Mouse (Mus musculus): ENCODE data around the gene Krtcap2. TPM values are rescaled to one million over a fixed set of nuclear protein-coding genes. Genes with fewer than 3 reads are reported as not detected.

The Krtcap2 gene
- total RNA-seq, 4 experiments from 2014 or later = 64.7 to 88.3 (median 74.6) TPM

DNA sequence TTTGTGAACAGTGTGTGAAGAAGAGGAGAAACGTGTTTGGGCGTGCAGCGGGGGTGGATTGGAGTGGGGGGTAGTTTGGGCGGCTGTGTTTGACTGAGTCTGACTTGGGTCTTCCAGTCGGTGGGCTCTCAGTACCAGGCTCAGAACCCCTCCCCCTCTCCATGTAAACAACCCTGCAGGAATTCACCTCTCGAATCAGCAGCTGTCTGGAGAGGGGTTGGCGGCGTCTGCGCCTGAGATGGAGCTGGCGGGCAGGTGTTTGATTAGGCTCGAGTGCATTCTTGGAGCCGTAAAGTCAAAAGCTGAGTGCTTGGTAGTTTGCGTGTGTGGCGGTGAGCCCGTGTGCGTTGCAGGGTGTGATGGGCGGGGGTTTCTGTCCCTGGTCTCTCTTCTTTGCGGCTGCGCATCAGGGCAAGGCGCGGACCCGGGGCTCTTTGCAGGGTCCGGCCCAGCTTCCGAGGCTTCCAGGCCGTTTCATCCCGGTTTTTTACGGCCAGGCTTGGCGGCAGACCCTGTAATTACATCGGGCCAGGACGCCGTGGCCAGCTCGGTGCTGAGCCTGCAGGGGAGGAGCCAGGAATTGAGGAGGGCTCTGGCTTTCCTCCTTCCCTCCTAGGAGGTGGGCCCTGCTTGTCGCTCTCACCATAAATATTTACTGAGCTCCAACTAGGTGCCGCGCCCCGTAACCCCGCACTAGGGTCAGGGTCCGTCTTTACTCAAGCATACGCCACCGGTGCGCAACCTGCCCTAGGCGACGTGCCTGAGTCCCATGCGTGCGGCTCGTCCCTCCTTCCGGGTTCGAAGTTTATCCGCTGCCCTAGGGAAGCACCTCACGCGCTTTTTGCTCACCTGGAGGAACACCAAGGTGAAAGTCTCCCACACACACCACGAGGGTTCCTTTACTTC, 35.1 kb downstream of the Krtcap2 start, which contains the start of gene Efna1:
Gene Efna1, minus strand, starts transcription at position 537 of the 906 bp plus-strand sequence.
- DNase-seq (ENCODE audit: low spot score in 2 of 2) = peak in 1 of 2 experiments; percentile 41

DNA sequence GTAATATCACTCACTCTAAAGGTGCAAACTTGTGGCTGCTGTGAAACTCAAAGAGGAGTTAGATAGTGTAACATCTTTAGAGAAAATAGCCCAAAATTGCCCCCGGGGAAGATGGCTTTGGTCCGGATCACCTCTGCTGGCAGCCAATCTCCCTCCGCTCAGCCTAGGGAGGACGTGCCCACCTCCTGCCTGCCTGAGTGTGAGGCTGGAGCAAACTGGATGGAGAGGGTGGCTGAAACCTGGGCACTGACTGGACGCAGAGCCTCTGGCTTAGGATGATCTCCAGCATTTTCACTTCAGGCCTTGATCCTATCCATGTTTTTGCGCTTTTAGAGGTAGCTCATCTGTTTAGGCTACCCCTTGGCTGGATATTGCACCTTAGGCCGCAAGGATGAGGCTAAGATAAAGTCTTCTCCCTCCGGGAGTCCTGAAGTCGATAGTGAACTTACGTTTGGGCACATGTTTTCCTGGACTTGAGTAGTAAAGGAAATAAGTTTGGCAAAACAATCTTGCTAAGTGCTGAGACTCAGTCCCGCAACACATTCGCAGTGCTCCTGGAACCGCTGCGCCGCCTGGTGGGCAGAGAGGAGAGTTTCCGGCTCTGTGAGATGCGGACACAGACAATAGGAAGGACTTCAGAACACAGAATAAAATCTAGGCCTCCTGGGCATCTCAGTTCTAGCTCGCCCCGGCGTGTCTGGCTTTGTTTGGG, 36.0 kb downstream of the Krtcap2 start:
- DNase-seq (ENCODE audit: low spot score in 2 of 2) = peak; percentile 50 to 70

DNA sequence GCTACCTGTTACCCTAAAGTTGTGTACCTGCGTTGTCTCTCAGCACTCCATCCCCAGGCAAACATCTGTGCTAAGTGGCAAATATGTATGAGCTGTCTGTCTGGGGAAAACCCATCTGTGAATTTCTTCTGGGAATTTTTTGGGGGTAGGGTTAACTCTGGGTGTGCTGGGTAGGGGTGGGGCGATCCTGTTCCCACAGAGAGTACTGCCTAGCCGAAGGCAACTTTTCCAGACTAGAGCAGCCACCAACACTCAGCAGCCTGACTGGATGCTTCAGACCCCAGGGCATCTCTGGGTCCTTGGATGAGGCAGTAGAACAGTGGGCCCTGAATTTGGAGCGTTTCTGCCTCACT, 36.5 kb downstream of the Krtcap2 start:
- DNase-seq (ENCODE audit: low spot score in 2 of 2) = no peak

DNA sequence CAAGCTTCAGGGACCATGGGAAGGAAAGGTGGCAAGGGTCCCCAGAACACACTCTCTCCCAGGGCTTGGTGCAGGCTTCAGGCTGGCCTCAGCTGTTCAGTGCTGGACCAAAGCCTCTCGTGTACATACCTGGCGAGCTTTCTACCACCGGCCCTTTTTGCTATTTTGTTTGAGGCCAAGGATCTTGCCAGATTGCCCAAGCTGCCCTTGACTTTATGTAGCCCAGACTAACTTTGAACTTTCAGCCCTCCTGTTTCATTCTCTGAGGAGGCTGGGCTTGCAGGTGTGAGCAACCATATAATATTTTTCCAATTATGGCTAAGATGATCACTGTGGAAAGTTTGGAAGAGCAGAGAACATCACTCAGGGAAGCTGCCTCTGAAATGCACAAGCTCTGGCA, 38.5 kb downstream of the Krtcap2 start:
- DNase-seq (ENCODE audit: low spot score in 2 of 2) = no peak

DNA sequence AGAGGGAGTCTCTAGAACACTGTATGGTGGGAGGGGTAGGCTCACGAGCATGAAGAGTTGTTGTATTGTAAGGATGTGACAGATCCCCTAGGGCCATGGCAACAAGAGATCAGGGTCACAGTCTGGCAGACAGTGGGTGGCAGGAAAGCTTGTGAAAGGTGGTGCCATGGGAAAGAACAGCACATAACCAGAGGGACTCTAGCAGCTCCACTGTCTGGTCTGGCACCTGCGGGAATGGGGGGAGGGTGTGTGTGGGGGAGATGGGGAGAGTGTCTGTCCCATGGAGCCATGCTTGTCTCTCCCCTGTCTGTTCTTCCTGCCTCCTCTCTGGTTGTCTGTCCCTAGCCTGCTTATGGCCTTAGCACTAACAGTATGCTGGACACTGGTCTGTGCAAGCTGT, 39.8 kb downstream of the Krtcap2 start:
- DNase-seq (ENCODE audit: low spot score in 2 of 2) = no peak

DNA sequence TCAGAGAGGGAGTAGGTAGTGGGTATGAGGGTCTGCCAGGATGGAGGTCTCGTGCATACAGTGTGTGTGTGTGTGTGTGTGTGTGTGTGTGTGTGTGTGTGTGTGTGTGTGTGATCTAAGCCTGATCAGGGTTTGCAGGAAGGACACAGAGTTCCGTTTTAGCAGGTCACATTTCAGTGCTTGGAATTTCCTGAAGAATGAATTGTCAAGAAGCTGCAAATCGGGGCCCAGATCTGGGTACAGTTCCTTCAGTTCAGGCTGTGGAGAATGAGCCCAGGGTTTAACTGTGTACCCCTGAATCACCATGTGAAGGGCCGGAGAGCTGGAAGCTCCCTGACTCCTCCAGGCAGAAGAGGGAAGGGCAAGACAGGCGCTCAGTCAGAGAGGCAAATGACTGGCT, 41.5 kb downstream of the Krtcap2 start:
- DNase-seq (ENCODE audit: low spot score in 2 of 2) = no peak

DNA sequence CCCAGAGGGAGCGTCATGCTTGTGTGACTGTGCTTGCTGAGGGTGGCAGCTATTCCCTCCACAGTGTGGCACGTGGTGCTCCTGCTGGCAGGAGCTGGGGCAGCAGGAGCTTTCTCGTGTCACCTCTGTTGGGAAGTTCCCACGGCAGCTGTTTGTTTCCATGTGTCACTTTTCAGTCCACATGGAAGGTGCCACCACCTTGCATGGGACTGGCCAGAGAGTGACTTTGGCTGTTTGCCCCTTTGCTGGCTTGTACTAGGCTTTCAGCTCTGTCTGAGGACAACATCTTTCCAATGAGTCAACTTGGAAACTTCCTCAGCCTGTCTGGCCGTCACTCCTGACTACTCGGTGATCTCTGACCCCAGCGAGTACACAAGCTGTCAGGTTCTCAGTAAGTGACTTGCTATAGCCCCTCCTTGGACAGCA, 42.8 kb downstream of the Krtcap2 start:
- DNase-seq (ENCODE audit: low spot score in 2 of 2) = peak in 1 of 2 experiments; percentile 12

DNA sequence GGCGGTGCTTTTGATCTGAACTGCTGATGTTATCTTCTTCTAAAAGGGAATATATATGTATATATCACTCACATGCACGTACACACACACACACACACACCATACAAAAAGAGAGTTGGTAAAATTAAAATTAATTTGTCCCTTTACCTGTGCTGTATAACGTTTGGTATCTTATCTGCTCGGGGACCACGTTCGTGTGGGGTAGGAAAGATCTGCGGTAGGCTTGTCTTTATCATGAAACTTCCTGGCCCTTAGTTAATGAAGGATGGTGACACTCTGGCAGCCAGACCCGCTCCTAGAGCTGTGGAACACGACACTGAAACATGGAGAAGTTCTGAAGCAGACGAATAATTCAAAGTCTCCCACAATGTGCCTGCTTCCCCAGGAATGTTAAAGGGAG, 46.1 kb downstream of the Krtcap2 start:
- DNase-seq (ENCODE audit: low spot score in 2 of 2) = no peak

DNA sequence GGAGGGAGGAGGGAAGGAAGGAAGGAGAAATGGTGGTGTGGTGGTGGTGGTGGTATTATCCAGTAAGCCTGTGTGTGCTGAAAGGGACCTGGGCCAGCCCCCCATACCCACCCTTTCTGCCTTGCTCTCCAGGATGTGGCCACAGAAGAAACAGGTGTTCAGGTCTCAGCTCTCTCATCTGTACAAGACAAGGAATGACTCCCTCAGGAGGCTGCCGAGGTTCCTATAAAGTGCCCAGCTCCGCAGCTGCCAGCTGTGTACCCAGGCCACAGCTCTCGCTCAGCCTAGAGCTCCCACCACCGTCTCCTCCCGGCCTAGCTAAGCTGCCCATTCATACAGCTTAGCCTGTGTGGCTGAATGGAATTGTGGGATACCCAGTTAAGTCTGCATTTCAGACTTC, 46.5 kb downstream of the Krtcap2 start:
- DNase-seq (ENCODE audit: low spot score in 2 of 2) = no peak

DNA sequence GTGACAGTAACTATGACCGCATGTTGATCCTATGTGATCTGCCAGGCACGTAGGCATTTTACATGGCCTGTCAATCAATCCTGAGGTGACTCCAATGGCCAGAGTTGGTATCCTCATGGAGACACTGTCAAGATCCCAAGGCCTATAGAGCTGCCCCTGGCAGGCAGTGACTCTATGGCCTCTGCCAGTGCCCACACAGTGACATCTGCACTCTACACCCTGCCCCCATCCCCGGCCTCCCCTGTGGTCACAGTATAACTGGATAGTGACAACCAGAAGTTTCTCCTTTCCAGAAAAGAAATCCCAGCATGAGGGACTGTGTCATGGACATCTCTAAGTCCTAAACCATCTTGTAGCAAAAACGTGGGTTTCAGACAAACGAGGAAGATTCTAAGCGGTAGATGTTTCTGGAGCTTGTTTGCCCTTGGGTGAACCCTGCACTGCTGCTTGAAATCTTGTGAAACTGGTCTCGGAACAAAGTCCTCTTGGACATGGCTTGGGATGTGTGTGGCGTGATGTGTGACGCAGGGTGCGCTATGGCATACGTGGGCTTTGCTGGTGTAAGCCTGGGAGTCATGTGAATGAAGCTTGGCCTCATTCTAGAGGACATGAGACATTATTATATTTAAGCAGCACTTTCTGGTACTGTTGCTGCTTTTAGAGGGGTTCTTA, 47.6 kb downstream of the Krtcap2 start:
- DNase-seq (ENCODE audit: low spot score in 2 of 2) = no peak

DNA sequence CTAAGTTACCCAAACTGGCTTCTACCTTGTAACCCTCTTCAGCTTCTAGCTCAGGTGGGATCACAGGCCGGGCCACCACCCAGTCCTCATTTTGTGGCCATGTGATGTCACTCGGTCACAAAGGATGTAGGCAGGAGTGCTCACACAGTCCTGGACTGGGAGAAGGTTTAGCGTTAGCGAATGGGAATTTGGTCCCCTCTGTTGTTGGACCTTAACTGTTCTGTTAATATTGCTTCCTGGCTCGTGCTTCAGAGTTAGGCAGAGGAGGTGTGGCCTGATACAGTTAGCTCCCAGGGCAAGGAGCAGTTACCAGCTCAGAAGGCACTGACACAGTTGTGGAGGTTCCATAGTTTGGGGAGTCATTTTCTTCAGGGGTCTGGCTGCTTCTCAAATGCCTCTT, 48.4 kb downstream of the Krtcap2 start:
- no peak for DNase-seq (ENCODE audit: low spot score in 2 of 2)

DNA sequence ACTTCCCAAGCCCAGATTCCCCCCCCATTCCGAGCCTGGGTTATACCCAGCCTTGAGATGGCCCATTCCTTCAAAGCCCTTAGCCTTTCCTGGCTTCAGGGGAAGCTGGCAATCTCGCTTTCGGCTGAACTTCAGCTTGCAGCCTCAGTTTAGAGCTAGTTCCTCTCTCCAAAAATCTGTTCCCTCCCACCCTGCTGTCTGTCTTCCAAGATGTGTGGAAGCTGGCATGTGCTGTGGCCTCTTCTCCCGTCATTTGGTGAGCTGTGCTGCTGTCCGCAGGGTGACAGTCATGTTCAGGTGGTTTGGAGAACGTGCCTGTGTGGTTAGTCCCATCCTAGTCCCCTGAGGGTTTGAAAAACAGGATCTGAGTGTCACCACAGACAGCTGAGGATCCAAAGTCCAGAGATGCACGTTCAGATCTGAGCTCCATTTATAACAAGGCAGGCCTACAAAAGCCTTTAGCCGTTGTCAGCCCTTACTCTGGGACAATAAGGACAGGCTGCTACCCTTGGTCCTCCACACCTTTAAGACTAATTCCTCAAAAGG, 50.0 kb downstream of the Krtcap2 start:
- DNase-seq (ENCODE audit: low spot score in 2 of 2) = no peak

DNA sequence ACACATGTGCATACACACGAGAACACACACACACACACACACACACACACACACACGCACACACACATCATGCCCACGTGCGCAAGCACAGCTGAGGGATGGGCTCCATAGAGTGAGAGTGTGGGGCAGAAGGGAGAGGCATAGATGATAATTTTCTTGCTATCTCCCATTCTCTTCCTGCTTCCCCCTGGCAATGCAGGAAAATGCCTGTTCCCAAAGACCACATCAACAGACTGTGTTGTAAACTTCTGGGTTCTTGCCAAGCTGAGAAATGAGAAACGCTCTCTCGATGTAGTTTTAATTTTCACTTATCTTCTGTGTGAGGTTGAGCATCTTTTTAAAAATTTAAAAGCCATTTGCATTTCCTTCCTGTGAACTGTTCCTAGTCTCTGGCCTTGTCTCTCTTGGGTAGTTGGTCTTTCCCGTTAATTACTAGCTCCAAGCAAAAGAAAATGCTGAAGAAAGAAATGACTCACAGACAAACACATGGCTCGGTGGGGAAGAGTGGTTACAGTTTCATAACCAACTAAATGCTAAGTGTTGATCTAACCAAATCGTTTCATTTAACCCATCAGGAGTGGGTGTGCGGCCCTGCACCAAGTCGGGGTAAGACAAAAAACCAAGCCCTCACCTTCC, 51.1 kb downstream of the Krtcap2 start:
- DNase-seq (ENCODE audit: low spot score in 2 of 2) = no peak

DNA sequence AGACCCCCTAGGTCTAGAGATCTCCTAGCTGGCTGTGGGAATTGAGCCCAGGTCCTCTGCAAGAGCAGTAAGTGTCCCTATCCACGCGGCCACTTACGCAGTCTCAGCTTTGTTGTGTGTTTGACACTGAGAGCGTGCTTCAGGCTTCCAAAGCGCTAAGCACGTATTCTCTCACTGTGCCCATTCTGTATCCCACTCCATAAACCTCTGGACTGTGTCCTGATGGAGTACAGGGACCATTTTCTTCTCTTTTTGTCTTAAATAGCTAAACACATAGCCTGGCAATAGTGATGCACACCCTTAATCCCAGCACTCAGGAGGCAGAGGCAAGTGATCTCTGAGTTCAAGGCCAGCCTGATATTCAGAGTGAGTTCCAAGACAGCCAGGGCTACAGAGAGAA, 53.1 kb downstream of the Krtcap2 start:
- DNase-seq (ENCODE audit: low spot score in 2 of 2) = no peak

DNA sequence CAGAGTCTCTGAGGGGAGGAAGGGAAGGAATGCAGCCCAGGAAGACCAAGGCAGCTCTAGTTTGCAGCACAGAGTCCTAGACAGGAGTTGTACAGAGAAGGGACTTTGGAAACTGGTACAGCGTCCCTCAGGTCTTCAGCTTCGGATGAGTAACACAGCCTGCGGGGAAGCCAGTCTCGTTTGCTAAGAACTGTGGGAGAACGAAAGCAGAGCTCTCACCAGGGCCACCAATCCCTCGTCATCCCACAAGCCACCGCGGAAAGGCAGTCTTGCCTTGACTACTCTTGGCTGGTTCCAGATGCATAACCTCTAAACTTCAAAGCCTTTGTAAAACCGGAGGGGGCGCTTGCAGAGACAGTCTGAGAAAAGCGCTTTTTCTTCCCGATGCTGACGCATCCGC, 53.7 kb downstream of the Krtcap2 start:
- no peak for DNase-seq (ENCODE audit: low spot score in 2 of 2)

Small RNA genes lying within 50 kb of the gene (microRNA-seq; reads per million reads assigned to microRNA genes)
- 26.6 reads per million, percentile 27 among the genes with 10 or more reads in this experiment for gene Mir92b

Other genes starting within 250 kb of the Krtcap2 start
- 10 to 100 TPM; 15.5 to 22.2 (median 18.9) TPM for gene Rusc1, start 152.7 kb upstream of the Krtcap2 start, total RNA-seq (2022)
- not detected for gene Gm43738, start 144.9 kb upstream of the Krtcap2 start, total RNA-seq (2022)
- gene Fdps, start 144.0 kb upstream of the Krtcap2 start, total RNA-seq (2022) = 10 to 100 TPM; 25.9 to 30.1 (median 27.9) TPM
- gene Pklr, start 109.8 kb upstream of the Krtcap2 start, total RNA-seq (2022) = under 1 TPM in 1 of 4 experiments, not detected in 3; 0.11 TPM
- under 1 TPM in 3 of 4 experiments, not detected in 1; 0.44 to 0.68 (median 0.51) TPM for gene Hcn3, start 85.8 kb upstream of the Krtcap2 start, total RNA-seq (2022)
- 10 to 100 TPM; 13.6 to 21.5 (median 15.1) TPM for gene Clk2, start 81.2 kb upstream of the Krtcap2 start, total RNA-seq (2022)
- gene Scamp3, start 68.5 kb upstream of the Krtcap2 start, total RNA-seq (2022) = 10 to 100 TPM; 35.7 to 40.0 (median 37.3) TPM
- 10 to 100 TPM; 19.2 to 22.6 (median 20.3) TPM for gene Fam189b, start 62.8 kb upstream of the Krtcap2 start, total RNA-seq (2022)
- 10 to 100 TPM; 14.4 to 21.5 (median 19.2) TPM for gene Gba, start 43.0 kb upstream of the Krtcap2 start, total RNA-seq (2022)
- 1 to 10 TPM; 1.8 to 6.1 (median 3.4) TPM for gene Thbs3, start 30.8 kb upstream of the Krtcap2 start, total RNA-seq (2022)
- 10 to 100 TPM; 32.0 to 44.5 (median 38.3) TPM for gene Mtx1, start 18.9 kb upstream of the Krtcap2 start, total RNA-seq (2022)
- 1 to 10 TPM in 1 of 4 experiments, under 1 TPM in 3; 0.24 to 1.0 (median 0.52) TPM for gene Muc1, start 16.9 kb upstream of the Krtcap2 start, total RNA-seq (2022)
- under 1 TPM; 0.10 to 0.45 (median 0.11) TPM for gene Trim46, start 343 bp downstream of the Krtcap2 start, total RNA-seq (2022)
- 10 to 100 TPM; 15.9 to 28.8 (median 19.6) TPM for gene Dpm3, start 13.4 kb downstream of the Krtcap2 start, total RNA-seq (2022)
- 1 to 10 TPM; 6.3 to 9.0 (median 7.7) TPM for gene Slc50a1, start 24.6 kb downstream of the Krtcap2 start, total RNA-seq (2022)
- 10 to 100 TPM in 1 of 4 experiments, 1 to 10 TPM in 3; 8.7 to 10.8 (median 8.8) TPM for gene Efna1, start 35.2 kb downstream of the Krtcap2 start, total RNA-seq (2022)
- gene Efna3, start 77.0 kb downstream of the Krtcap2 start, total RNA-seq (2022) = not detected
- not detected for gene Efna4, start 92.1 kb downstream of the Krtcap2 start, total RNA-seq (2022)
- 10 to 100 TPM; 13.0 to 17.0 (median 16.4) TPM for gene Adam15, start 104.0 kb downstream of the Krtcap2 start, total RNA-seq (2022)
- gene Dcst2, start 116.0 kb downstream of the Krtcap2 start, total RNA-seq (2022) = under 1 TPM in 1 of 4 experiments, not detected in 3; 0.13 TPM
- gene Dcst1, start 119.3 kb downstream of the Krtcap2 start, total RNA-seq (2022) = not detected
- gene Zbtb7b, start 148.8 kb downstream of the Krtcap2 start, total RNA-seq (2022) = 10 to 100 TPM; 24.0 to 29.5 (median 27.7) TPM
- 1 to 10 TPM in 1 of 4 experiments, not detected in 3; 2.8 TPM for gene Lenep, start 156.8 kb downstream of the Krtcap2 start, total RNA-seq (2022)
- 10 to 100 TPM; 37.8 to 46.1 (median 41.6) TPM for gene Flad1, start 165.9 kb downstream of the Krtcap2 start, total RNA-seq (2022)
- gene Cks1b, start 172.4 kb downstream of the Krtcap2 start, total RNA-seq (2022) = 1 to 10 TPM; 2.3 to 3.4 (median 2.6) TPM
- 10 to 100 TPM; 14.1 to 20.6 (median 17.7) TPM for gene Shc1, start 172.5 kb downstream of the Krtcap2 start, total RNA-seq (2022)
- gene Pygo2, start 184.2 kb downstream of the Krtcap2 start, total RNA-seq (2022) = 10 to 100 TPM in 3 of 4 experiments, 1 to 10 TPM in 1; 9.2 to 12.3 (median 10.1) TPM
- 100 to 1,000 TPM; 248 to 302 (median 260) TPM for gene Pbxip1, start 190.7 kb downstream of the Krtcap2 start, total RNA-seq (2022)
- gene Pmvk, start 208.6 kb downstream of the Krtcap2 start, total RNA-seq (2022) = 1 to 10 TPM; 4.8 to 8.6 (median 6.6) TPM